Mouse (Mus musculus): ENCODE results near the gene Zmiz1. TPM values are rescaled to one million over a fixed set of nuclear protein-coding genes. Genes with fewer than 3 reads are reported as not detected.

Gene Zmiz1
- polyA plus RNA-seq, 1 experiment from 2014 or later, result 42.2 TPM

GRCm38 (mm10) chr14:25541213-25541612 lies 82.2 kb downstream of the Zmiz1 start:
- Histone ChIP-seq H3K4me1 (peaks cover 10% of the 10 kb centered on the region), H3K36me3 (peaks cover 97% of the 10 kb centered on the region), H3K9me3 (replicated peaks) (no peaks in the 10 kb centered on the region), H3K27ac (replicated peaks) (peak overlapping the region; percentile 52; the same call in 1 of the 2 replicates), H3K27me3 (ENCODE audit: low read depth, poor library complexity, severe bottlenecking) (no peaks in the 10 kb centered on the region), H3K4me3 (no peak overlapping the region)
- 92% methylated on average over 5 of the region's 5 CpGs for WGBS
- DNase-seq (ENCODE audit: low spot score), result no peak

- peaks cover 97% of the 10 kb centered on the region for H3K36me3 ChIP-seq
- 96% methylated on average over 4 of the region's 4 CpGs for WGBS
- H3K4me1 ChIP-seq, result peaks cover 27% of the 10 kb centered on the region
- no peak overlapping the region for H3K27ac ChIP-seq (replicated peaks)
- H3K4me3 ChIP-seq, result no peak overlapping the region
- no peaks in the 10 kb centered on the region for H3K27me3 ChIP-seq (ENCODE audit: low read depth, poor library complexity, severe bottlenecking)
- H3K9me3 ChIP-seq (replicated peaks), result no peaks in the 10 kb centered on the region
- no peak for DNase-seq (ENCODE audit: low spot score)
Observed at GRCm38 (mm10) chr14:25543098-25543497, 84.1 kb downstream of the Zmiz1 start.

GRCm38 (mm10) chr14:25543927-25544326 lies 84.9 kb downstream of the Zmiz1 start:
- no peak for DNase-seq (ENCODE audit: low spot score)

GRCm38 (mm10) chr14:25546852-25547621 lies 88.1 kb downstream of the Zmiz1 start:
- 74% methylated on average over 14 of the region's 14 CpGs for WGBS
- Histone ChIP-seq H3K27ac (replicated peaks) (peak overlapping the region; percentile 49; the same call in 1 of the 2 replicates), H3K36me3 (peaks cover 87% of the 10 kb centered on the region), H3K4me1 (peaks cover 62% of the 10 kb centered on the region), H3K4me3 (no peak overlapping the region), H3K27me3 (ENCODE audit: low read depth, poor library complexity, severe bottlenecking) (no peaks in the 10 kb centered on the region), H3K9me3 (replicated peaks) (no peaks in the 10 kb centered on the region)
- DNase-seq (ENCODE audit: low spot score), result no peak

More at GRCm38 (mm10) chr14:25543927-25544326, 84.9 kb downstream of the Zmiz1 start:
- Histone ChIP-seq H3K9me3 (replicated peaks) (no peaks in the 10 kb centered on the region), H3K27me3 (ENCODE audit: low read depth, poor library complexity, severe bottlenecking) (no peaks in the 10 kb centered on the region), H3K4me1 (peaks cover 36% of the 10 kb centered on the region), H3K27ac (replicated peaks) (no peak overlapping the region), H3K4me3 (no peak overlapping the region), H3K36me3 (peaks cover 98% of the 10 kb centered on the region)
- 92% methylated on average over 4 of the region's 4 CpGs for WGBS

GRCm38 (mm10) chr14:25547882-25548281 lies 88.9 kb downstream of the Zmiz1 start:
- 88% methylated on average over 9 of the region's 9 CpGs for WGBS
- Histone ChIP-seq H3K27me3 (ENCODE audit: low read depth, poor library complexity, severe bottlenecking) (no peaks in the 10 kb centered on the region), H3K9me3 (replicated peaks) (no peaks in the 10 kb centered on the region), H3K27ac (replicated peaks) (no peak overlapping the region), H3K4me3 (no peak overlapping the region), H3K4me1 (peaks cover 65% of the 10 kb centered on the region), H3K36me3 (peaks cover 87% of the 10 kb centered on the region)
- DNase-seq (ENCODE audit: low spot score), result no peak

GRCm38 (mm10) chr14:25548650-25549049 lies 89.7 kb downstream of the Zmiz1 start:
- 87% methylated on average over 6 of the region's 6 CpGs for WGBS
- H3K4me1 ChIP-seq, result peaks cover 73% of the 10 kb centered on the region
- H3K4me3 ChIP-seq, result no peak overlapping the region
- H3K27ac ChIP-seq (replicated peaks), result peak overlapping the region; percentile 57; the same call in 1 of the 2 replicates
- H3K9me3 ChIP-seq (replicated peaks), result no peaks in the 10 kb centered on the region
- no peak for DNase-seq (ENCODE audit: low spot score)
- H3K27me3 ChIP-seq (ENCODE audit: low read depth, poor library complexity, severe bottlenecking), result no peaks in the 10 kb centered on the region
- H3K36me3 ChIP-seq, result peaks cover 87% of the 10 kb centered on the region

- Histone ChIP-seq H3K36me3 (peaks cover 87% of the 10 kb centered on the region), H3K27me3 (ENCODE audit: low read depth, poor library complexity, severe bottlenecking) (no peaks in the 10 kb centered on the region), H3K4me3 (no peak overlapping the region), H3K9me3 (replicated peaks) (no peaks in the 10 kb centered on the region), H3K27ac (replicated peaks) (peak overlapping the region; percentile 75; the same call in 1 of the 2 replicates), H3K4me1 (peaks cover 77% of the 10 kb centered on the region)
- no peak for DNase-seq (ENCODE audit: low spot score)
- 91% methylated on average over 7 of the region's 7 CpGs for WGBS
Observed at GRCm38 (mm10) chr14:25549125-25549524, 90.1 kb downstream of the Zmiz1 start.

- Histone ChIP-seq H3K9me3 (replicated peaks) (no peaks in the 10 kb centered on the region), H3K27me3 (ENCODE audit: low read depth, poor library complexity, severe bottlenecking) (no peaks in the 10 kb centered on the region), H3K36me3 (peaks cover 77% of the 10 kb centered on the region), H3K4me3 (peak overlapping the region; percentile 19; the same call in 1 of the 2 replicates), H3K4me1 (peaks cover 88% of the 10 kb centered on the region), H3K27ac (replicated peaks) (peak overlapping the region; percentile 75)
- DNase-seq (ENCODE audit: low spot score), result peak; percentile 67
- 30% methylated on average over 10 of the region's 10 CpGs for WGBS
Observed at GRCm38 (mm10) chr14:25549871-25550840, 91.2 kb downstream of the Zmiz1 start.

- no peaks in the 10 kb centered on the region for H3K9me3 ChIP-seq (replicated peaks)
- H3K4me1 ChIP-seq, result peaks cover 93% of the 10 kb centered on the region
- H3K36me3 ChIP-seq, result peaks cover 61% of the 10 kb centered on the region
- 56% methylated on average over 2 of the region's 2 CpGs for WGBS
- H3K27me3 ChIP-seq (ENCODE audit: low read depth, poor library complexity, severe bottlenecking), result no peaks in the 10 kb centered on the region
- DNase-seq (ENCODE audit: low spot score), result no peak
- H3K4me3 ChIP-seq, result no peak overlapping the region
- H3K27ac ChIP-seq (replicated peaks), result peak overlapping the region; percentile 75; the same call in 1 of the 2 replicates
Observed at GRCm38 (mm10) chr14:25551731-25552130, 92.7 kb downstream of the Zmiz1 start.

GRCm38 (mm10) chr14:25553382-25553781 lies 94.4 kb downstream of the Zmiz1 start:
- H3K27ac ChIP-seq (replicated peaks), result 0 out of 2 replicates have a peak overlapping the region, but pooled peaks have one; percentile 42
- peaks cover 54% of the 10 kb centered on the region for H3K36me3 ChIP-seq
- no peak for DNase-seq (ENCODE audit: low spot score)
- no peaks in the 10 kb centered on the region for H3K9me3 ChIP-seq (replicated peaks)
- 83% methylated on average over 2 of the region's 2 CpGs for WGBS
- H3K4me1 ChIP-seq, result peaks cover 95% of the 10 kb centered on the region
- no peaks in the 10 kb centered on the region for H3K27me3 ChIP-seq (ENCODE audit: low read depth, poor library complexity, severe bottlenecking)
- no peak overlapping the region for H3K4me3 ChIP-seq

- peak overlapping the region; percentile 80 for H3K27ac ChIP-seq (replicated peaks)
- H3K4me1 ChIP-seq, result peaks cover 92% of the 10 kb centered on the region
- no peaks in the 10 kb centered on the region for H3K27me3 ChIP-seq (ENCODE audit: low read depth, poor library complexity, severe bottlenecking)
- peak; percentile 39 for DNase-seq (ENCODE audit: low spot score)
- WGBS, result 26% methylated on average over 8 of the region's 8 CpGs
- H3K4me3 ChIP-seq, result peak overlapping the region; percentile 11; the same call in 1 of the 2 replicates
- no peaks in the 10 kb centered on the region for H3K9me3 ChIP-seq (replicated peaks)
- peaks cover 59% of the 10 kb centered on the region for H3K36me3 ChIP-seq
Observed at GRCm38 (mm10) chr14:25554781-25555180, 95.8 kb downstream of the Zmiz1 start.

GRCm38 (mm10) chr14:25555291-25555781 lies 96.4 kb downstream of the Zmiz1 start:
- H3K9me3 ChIP-seq (replicated peaks), result no peaks in the 10 kb centered on the region
- H3K27ac ChIP-seq (replicated peaks), result peak overlapping the region; percentile 80
- WGBS, result 32% methylated on average over 10 of the region's 10 CpGs
- peaks cover 64% of the 10 kb centered on the region for H3K36me3 ChIP-seq
- H3K27me3 ChIP-seq (ENCODE audit: low read depth, poor library complexity, severe bottlenecking), result no peaks in the 10 kb centered on the region
- H3K4me3 ChIP-seq, result peak overlapping the region; percentile 11; the same call in 1 of the 2 replicates
- peaks cover 86% of the 10 kb centered on the region for H3K4me1 ChIP-seq
- peak; percentile 37 for DNase-seq (ENCODE audit: low spot score)
